In genomic region chr15:83453879-83454278, GRCm38 (mm10) we compare ENCODE assay signal across 13 mouse cellular contexts. TPM values are rescaled to one million over a fixed set of nuclear protein-coding genes. Genes with fewer than 3 reads are reported as not detected.
DNase-seq lines count a peak whose midpoint lies in the region; ATAC-seq and TF ChIP-seq lines count a peak whose summit lies in the region.
"Had no signal": no experiment of that assay in that cellular context is flagged by ENCODE, and none has a peak within 500 bp of the region (broad histone marks: within the 10 kb centered on the region; RNA-seq: fewer than 3 reads in every experiment).

No protein-coding gene starts in this region.

- H3K9ac ChIP-seq in kidney, embryonic 15.5 days, result no peak overlapping the region
- H3K9ac ChIP-seq in heart, adult 2 months (ENCODE audit: low read depth, low read length), result peak overlapping the region; percentile 8; the same call in 1 of the 2 replicates
- H3K9ac ChIP-seq: embryonic facial prominence, embryonic 15.5 days; hindbrain, embryonic 12.5 days; limb, embryonic 13.5 days had no signal

- H3K27me3 ChIP-seq in kidney, embryonic 15.5 days, result no peaks in the 10 kb centered on the region
- H3K27me3 ChIP-seq in heart, adult 2 months (ENCODE audit: control insufficient read depth, insufficient read depth, low read length), result no peaks in the 10 kb centered on the region
- H3K27me3 ChIP-seq: embryonic facial prominence, embryonic 15.5 days; hindbrain, embryonic 12.5 days; limb, embryonic 13.5 days had no signal

- no peak for TF ChIP-seq POLR2A in heart, adult 2 months (IDR thresholded peaks at IDR 0.05; ENCODE audit: insufficient read depth, low read depth, low read length)

- H3K9me3 ChIP-seq in kidney, embryonic 15.5 days (replicated peaks), result no peaks in the 10 kb centered on the region
- H3K9me3 ChIP-seq: embryonic facial prominence, embryonic 15.5 days; hindbrain, embryonic 12.5 days; limb, embryonic 13.5 days had no signal

- TF ChIP-seq EP300 in heart, adult 2 months (IDR thresholded peaks at IDR 0.05; ENCODE audit: insufficient read depth, low read depth, low read length), result peak; percentile 53; the same call in 1 of the 2 replicates

- H3K4me1 ChIP-seq in kidney, embryonic 15.5 days, result peaks cover 39% of the 10 kb centered on the region
- H3K4me1 ChIP-seq in heart, adult 2 months (ENCODE audit: control insufficient read depth, insufficient read depth, low read length), result peaks cover 37% of the 10 kb centered on the region
- H3K4me1 ChIP-seq: hindbrain, embryonic 12.5 days had no signal

- intact Hi-C loops in heart, adult 2 months (cut with DNase I), result no loop called here

- TF ChIP-seq CTCF in heart, adult 2 months (IDR thresholded peaks at IDR 0.05), result no peak

- ATAC-seq in kidney, embryonic 15.5 days (replicated peaks; ENCODE audit: low FRiP score), result no peak
- ATAC-seq in activated CD4-positive, CD25-positive, alpha-beta regulatory T cell, adult 4 months, result no peak

- no peak overlapping the region for H3K4me2 ChIP-seq in kidney, embryonic 15.5 days
- H3K4me2 ChIP-seq: embryonic facial prominence, embryonic 15.5 days; hindbrain, embryonic 12.5 days; limb, embryonic 13.5 days had no signal

- DNase-seq in kidney, adult 8-10 months, result peak; percentile 62 to 76
- DNase-seq in adipocyte (ENCODE audit: low spot score), result peak; percentile 59
- DNase-seq in heart, adult 2 months, result peak; percentile 57 to 68
- peak; percentile 67 to 72 for DNase-seq in kidney, postnatal 36 days
- no peak for DNase-seq in cerebellum, postnatal 25 days
- DNase-seq: cerebellum, postnatal 10 days; right cerebral cortex, postnatal 25 days had no signal

- H3K79me2 ChIP-seq in heart, adult 2 months (replicated peaks; ENCODE audit: control insufficient read depth, insufficient read depth, low read length), result peaks cover 7% of the 10 kb centered on the region

- H3K27ac ChIP-seq in kidney, embryonic 15.5 days, result no peak overlapping the region
- H3K27ac ChIP-seq in heart, adult 2 months, result peak overlapping the region; percentile 85
- H3K27ac ChIP-seq: embryonic facial prominence, embryonic 15.5 days; hindbrain, embryonic 12.5 days; limb, embryonic 13.5 days; macrophage had no signal

- no peak overlapping the region for H3K4me3 ChIP-seq in kidney, embryonic 15.5 days (replicated peaks)
- no peak overlapping the region for H3K4me3 ChIP-seq in heart, adult 2 months
- H3K4me3 ChIP-seq: embryonic facial prominence, embryonic 15.5 days; hindbrain, embryonic 12.5 days; limb, embryonic 13.5 days had no signal

- H3K36me3 ChIP-seq in kidney, embryonic 15.5 days, result no peaks in the 10 kb centered on the region
- peaks cover 14% of the 10 kb centered on the region for H3K36me3 ChIP-seq in heart, adult 2 months (ENCODE audit: control insufficient read depth, insufficient read depth, low read length)
- H3K36me3 ChIP-seq: embryonic facial prominence, embryonic 15.5 days; hindbrain, embryonic 12.5 days had no signal

- 85% methylated on average over 3 of the region's 3 CpGs for WGBS in kidney, embryonic 15.5 days
- WGBS in heart, adult 2 months, result 51% methylated on average over 3 of the region's 3 CpGs

RNA-seq across cellular contexts. Expression of gene Pacsin2, which starts 10.5 kb away (rescaled TPM):
- polyA plus RNA-seq in kidney, embryonic 15.5 days (2015; fragmentation: Nextera tagmentation; extraction: Ambion mirVana), result 74.6 and 76.4 TPM in 2 replicates
- 100 to 1,000 TPM; 200 to 246 TPM for total RNA-seq in heart, adult 2 months (2021)
- 111 and 169 TPM in 2 replicates for polyA plus RNA-seq in heart, adult 2 months (2012; rRNA removed)
- polyA plus RNA-seq in activated CD4-positive, CD25-positive, alpha-beta regulatory T cell, adult 4 months (2017; shearing (Covaris generic)), result 10 to 100 TPM; 21.2 to 24.9 TPM

RNA-seq across cellular contexts. Expression of gene Ttll1, which starts 56.8 kb away (rescaled TPM):
- 25.3 and 28.7 TPM in 2 replicates for polyA plus RNA-seq in kidney, embryonic 15.5 days (2015; fragmentation: Nextera tagmentation; extraction: Ambion mirVana)
- total RNA-seq in heart, adult 2 months (2021), result 10 to 100 TPM; 52.1 to 62.9 TPM
- polyA plus RNA-seq in heart, adult 2 months (2012; rRNA removed), result 37.6 and 41.3 TPM in 2 replicates
- 1 to 10 TPM; 8.4 to 9.8 TPM for polyA plus RNA-seq in activated CD4-positive, CD25-positive, alpha-beta regulatory T cell, adult 4 months (2017; shearing (Covaris generic))

Comparison
In these comparisons a context has a peak if more than half of its experiments do, and no peak if none do; other contexts are left out.
1. DNase-seq: peak in kidney, adult 8-10 months (2 of 2), adipocyte (single experiment), heart, adult 2 months (2 of 2) and kidney, postnatal 36 days (2 of 2); none in cerebellum, postnatal 25 days (0 of 2).